In genomic region chr2:34371441-34372304, GRCm38 (mm10) we compare ENCODE assay signal across 8 mouse cellular contexts. TPM values are rescaled to one million over a fixed set of nuclear protein-coding genes. Genes with fewer than 3 reads are reported as not detected.
DNase-seq lines count a peak whose midpoint lies in the region; ATAC-seq and TF ChIP-seq lines count a peak whose summit lies in the region.

No protein-coding gene starts in this region.

- peak overlapping the region; percentile 89 for H3K9ac ChIP-seq in ES-E14 (ENCODE audit: insufficient read depth, low read depth, low read length, poor library complexity, severe bottlenecking)
- H3K9ac ChIP-seq in embryonic facial prominence, embryonic 14.5 days (ENCODE audit: low read depth, low read length), result peak overlapping the region; percentile 95

- in situ Hi-C loops in ES-E14 (cut with MboI; ENCODE audit: low sequenced_read_pairs in 2 of 2, unreplicated experiment in 2 of 2), result no loop called here

- H3K4me2 ChIP-seq in embryonic facial prominence, embryonic 14.5 days (ENCODE audit: low read depth, low read length), result peak overlapping the region; percentile 79

- ATAC-seq in embryonic facial prominence, embryonic 14.5 days (ENCODE audit: low read depth), result peak; percentile 28

- no peaks in the 10 kb centered on the region for H3K79me2 ChIP-seq in macrophage (ENCODE audit: inconsistent target)

- intact Hi-C loops in heart, postnatal 25 days (cut with DNase I), result loop anchor here (2.0 to 10.0 kb wide), 3 partner anchors 35 to 273 kb away; partner anchors contain the start of gene Mapkap1

- peak overlapping the region; percentile 90 to 97 for H3K4me3 ChIP-seq in ES-E14 (ENCODE audit: insufficient read depth in 1 of 2, low read depth in 1 of 2, low read length in 2 of 2, poor library complexity in 1 of 2, severe bottlenecking in 1 of 2)
- peak overlapping the region; percentile 95 for H3K4me3 ChIP-seq in embryonic facial prominence, embryonic 14.5 days (ENCODE audit: low read depth, low read length)
- peak overlapping the region; percentile 27 for H3K4me3 ChIP-seq in macrophage (ENCODE audit: inconsistent target)

- H3K27ac ChIP-seq in ES-E14 (ENCODE audit: insufficient read depth, low read depth, low read length, poor library complexity, severe bottlenecking), result peak overlapping the region; percentile 11; the same call in 1 of the 2 replicates
- H3K27ac ChIP-seq in embryonic facial prominence, embryonic 14.5 days (replicated peaks; ENCODE audit: low read depth, low read length), result peak overlapping the region; percentile 97
- no peak overlapping the region for H3K27ac ChIP-seq in macrophage

- no peaks in the 10 kb centered on the region for H3K36me3 ChIP-seq in ES-E14 (ENCODE audit: control insufficient read depth, insufficient read depth, low read length, poor library complexity, severe bottlenecking)
- no peaks in the 10 kb centered on the region for H3K36me3 ChIP-seq in embryonic facial prominence, embryonic 14.5 days (ENCODE audit: control insufficient read depth, insufficient read depth, low read length)
- no peaks in the 10 kb centered on the region for H3K36me3 ChIP-seq in macrophage (ENCODE audit: inconsistent target)

- peaks cover 2 to 4% of the 10 kb centered on the region in 2 experiments; a peak in 1 of 4 replicates for H3K4me1 ChIP-seq in ES-E14 (ENCODE audit: control insufficient read depth in 2 of 2, insufficient read depth in 2 of 2, low read length in 2 of 2, poor library complexity in 1 of 2)
- 0 out of 2 replicates have a peak, but pooled peaks cover 7% of the 10 kb centered on the region for H3K4me1 ChIP-seq in embryonic facial prominence, embryonic 14.5 days (ENCODE audit: control insufficient read depth, insufficient read depth, low read length)

- H3K27me3 ChIP-seq in embryonic facial prominence, embryonic 14.5 days (replicated peaks; ENCODE audit: control insufficient read depth, insufficient read depth, low read length), result no peaks in the 10 kb centered on the region

- under 1% methylated on average over 38 of the region's 118 CpGs for WGBS in embryonic facial prominence, embryonic 14.5 days
- WGBS in macrophage (ENCODE audit: missing documents), result under 1% methylated on average over 62 of the region's 118 CpGs

- DNase-seq in ES-E14 (ENCODE audit: low read depth, low spot score), result no peak
- DNase-seq in adrenal gland, postnatal 4 days (ENCODE audit: low spot score in 2 of 2), result peak; percentile 7 to 28
- DNase-seq in embryonic facial prominence, embryonic 14.5 days (ENCODE audit: low spot score), result peak; percentile 64
- DNase-seq in heart, postnatal 25 days (ENCODE audit: low spot score), result peak; percentile 36
- DNase-seq in layer of hippocampus, adult 9-11 months, result peak; percentile 18
- DNase-seq in right cerebral cortex, adult 2 months (ENCODE audit: low spot score in 2 of 2), result peak; percentile 6 to 13
- peak; percentile 57 for DNase-seq in yolk sac, embryonic 10.5 days (ENCODE audit: low spot score)

- H3K9me3 ChIP-seq in ES-E14 (ENCODE audit: control insufficient read depth, insufficient read depth, low read depth, low read length), result no peaks in the 10 kb centered on the region
- no peaks in the 10 kb centered on the region for H3K9me3 ChIP-seq in embryonic facial prominence, embryonic 14.5 days (ENCODE audit: control insufficient read depth, low read length)

TF ChIP-seq in ES-E14, 5 proteins besides CTCF, POLR2A, EP300 and RAD21:
- TF ChIP-seq ZNF384 (IDR thresholded peaks at IDR 0.05; ENCODE audit: low read depth, low read length) (no peak), HCFC1 (IDR thresholded peaks at IDR 0.05; ENCODE audit: borderline replicate concordance, insufficient read depth, low read length) (0 out of 2 replicates have a peak, but pooled peaks have one; percentile 15)

RNA-seq across cellular contexts. Expression of gene Pbx3, which starts 1.3 kb away (rescaled TPM):
- total RNA-seq in ES-E14 (2012; rRNA removed), result 6.6 and 7.6 TPM in 2 replicates
- 100 to 1,000 TPM in 1 of 2 experiments, 10 to 100 TPM in 1; 94.9 to 108 TPM for total RNA-seq in adrenal gland, postnatal 4 days (2021)
- 27.1 and 28.3 TPM in 2 replicates for polyA plus RNA-seq in embryonic facial prominence, embryonic 14.5 days (2014; fragmentation: Nextera tagmentation; extraction: Ambion mirVana)
- 1 to 10 TPM; 8.1 to 8.2 TPM for total RNA-seq in heart, postnatal 25 days (2021)
- total RNA-seq in macrophage (2018; cell fraction: chromatin; rRNA removed), result 10 to 100 TPM in 13 of 26 experiments, 1 to 10 TPM in 13; 2.3 to 18.2 (median 10.0) TPM
- 1 to 10 TPM; 2.4 to 6.8 (median 4.2) TPM for total RNA-seq in macrophage (2018; cell fraction: cytosol; rRNA removed)
- 10 to 100 TPM in 9 of 26 experiments, 1 to 10 TPM in 17; 2.8 to 18.2 (median 7.6) TPM for total RNA-seq in macrophage (2018; cell fraction: nucleus; rRNA removed)
- polyA plus RNA-seq in macrophage (2018), result 4.2 to 6.6 TPM (median 5.2 TPM) in 3 replicates

RNA-seq across cellular contexts. Expression of gene Mapkap1, which starts 34.9 kb away (rescaled TPM):
- 41.5 and 47.3 TPM in 2 replicates for total RNA-seq in ES-E14 (2012; rRNA removed)
- 10 to 100 TPM; 67.2 to 70.4 TPM for total RNA-seq in adrenal gland, postnatal 4 days (2021)
- 88.0 and 93.5 TPM in 2 replicates for polyA plus RNA-seq in embryonic facial prominence, embryonic 14.5 days (2014; fragmentation: Nextera tagmentation; extraction: Ambion mirVana)
- total RNA-seq in heart, postnatal 25 days (2021), result 10 to 100 TPM; 63.4 to 68.0 TPM
- 100 to 1,000 TPM in 20 of 26 experiments, 10 to 100 TPM in 6; 57.4 to 149 (median 115) TPM for total RNA-seq in macrophage (2018; cell fraction: chromatin; rRNA removed)
- total RNA-seq in macrophage (2018; cell fraction: cytosol; rRNA removed), result 10 to 100 TPM; 32.8 to 53.7 (median 43.8) TPM
- total RNA-seq in macrophage (2018; cell fraction: nucleus; rRNA removed), result 100 to 1,000 TPM in 1 of 26 experiments, 10 to 100 TPM in 25; 24.0 to 109 (median 53.9) TPM
- polyA plus RNA-seq in macrophage (2018), result 34.5 to 49.6 TPM (median 46.5 TPM) in 3 replicates

Comparison
In these comparisons a context has a peak if more than half of its experiments do, and no peak if none do; other contexts are left out.
1. H3K4me3 ChIP-seq: peak in every context shown above with its lines; median percentile 95 in embryonic facial prominence, embryonic 14.5 days; 94 in ES-E14; 27 in macrophage.
2. RNA of gene Pbx3, which starts 1.3 kb away (total RNA-seq): 94.9 to 108 TPM in adrenal gland, postnatal 4 days; 8.1 to 8.2 TPM in heart, postnatal 25 days and 6.6 to 7.6 TPM in ES-E14; every median in the first group is over 10 times any median in the second.